Mouse (Mus musculus) heart, postnatal 0 days (tissue): ENCODE results near the gene Asb16. TPM values are rescaled to one million over a fixed set of nuclear protein-coding genes. Genes with fewer than 3 reads are reported as not detected.

ENCODE experiments used
- ATAC-seq: fragments of 200-750 bp; cut with Nextera tagmentation; 2 replicates; pipeline ENCODE4 v1.8.0; 2017; ENCODE audit warnings: low read depth, moderate number of reproducible peaks, moderate library complexity; ENCODE audit not compliant: insufficient read depth
- DNase-seq: peaks from one replicate; pipeline ENCODE4 v3.0.0-alpha.2; 2016; ENCODE audit warnings: low spot score
- H3K27ac ChIP-seq: fragments of 300-500 bp; sonication (generic); 2 replicates; pipeline ENCODE4 v1.5.1; 2014; ENCODE audit warnings: low read depth, mild to moderate bottlenecking
- H3K27me3 ChIP-seq: fragments of 300-500 bp; sonication (generic); 2 replicates; pipeline ENCODE4 v1.6.1; 2014; ENCODE audit warnings: low read length, mixed read lengths; ENCODE audit not compliant: control insufficient read depth, insufficient read depth
- H3K36me3 ChIP-seq: fragments of 300-500 bp; sonication (generic); replicated peaks from 2 replicates; pipeline ENCODE4 v1.6.1; 2014; ENCODE audit warnings: low read length, mixed read lengths; ENCODE audit not compliant: control insufficient read depth, insufficient read depth
- H3K4me1 ChIP-seq: fragments of 300-500 bp; sonication (generic); 2 replicates; pipeline ENCODE4 v1.6.1; 2014; ENCODE audit warnings: antibody characterized with exemption; ENCODE audit not compliant: control insufficient read depth, insufficient read depth
- H3K4me2 ChIP-seq: fragments of 300-500 bp; sonication (generic); 2 replicates; pipeline ENCODE4 v1.6.1; 2014; ENCODE audit warnings: low read depth, mild to moderate bottlenecking, low read length, moderate library complexity
- H3K4me3 ChIP-seq: fragments of 300-500 bp; sonication (generic); 2 replicates; pipeline ENCODE4 v1.5.1; 2014; ENCODE audit warnings: low read depth, low read length
- H3K9ac ChIP-seq: fragments of 300-500 bp; sonication (generic); replicated peaks from 2 replicates; pipeline ENCODE4 v1.6.1; 2014; ENCODE audit warnings: low read depth, low read length, mixed read lengths
- H3K9me3 ChIP-seq: fragments of 300-500 bp; sonication (generic); replicated peaks from 2 replicates; pipeline ENCODE4 v1.6.1; 2016; ENCODE audit warnings: low read length; ENCODE audit not compliant: control insufficient read depth
- CTCF ChIP-seq: IDR thresholded peaks from 2 replicates; pipeline ENCODE4 v1.5.1; 2016; ENCODE audit warnings: antibody characterized with exemption, control low read depth, low read depth
- EP300 ChIP-seq: IDR thresholded peaks from 2 replicates; pipeline ENCODE4 v1.6.1; 2016; ENCODE audit warnings: antibody characterized with exemption, low read depth
- WGBS: fragments of 180-500 bp; shearing (Covaris S2); extraction: QIAGEN DNeasy Blood & Tissue Kit; methylation state at CpG from one replicate; pipeline ENCODE4 v1.1.7; 2014; 5-methylcytosine and 5-hydroxymethylcytosine counted together
- polyA plus RNA-seq: library from polyadenylated mRNA; unstranded; fragments of >200 nt; fragmentation: Nextera tagmentation; extraction: Ambion mirVana; gene quantifications from 2 replicates; pipeline ENCODE4 v1.2.1, GENCODE M21; 2015
- total RNA-seq: library from RNA; depleted of rRNA; stranded (reverse); fragments of >200 nt; gene quantifications from 2 replicates; pipeline ENCODE4 v1.2.3, GENCODE M21; 2014; ENCODE audit warnings: low replicate concordance

The Asb16 gene
- total and polyA plus RNA-seq, 2 experiments from 2014 or later = 0.07 to 0.99 TPM

DNA sequence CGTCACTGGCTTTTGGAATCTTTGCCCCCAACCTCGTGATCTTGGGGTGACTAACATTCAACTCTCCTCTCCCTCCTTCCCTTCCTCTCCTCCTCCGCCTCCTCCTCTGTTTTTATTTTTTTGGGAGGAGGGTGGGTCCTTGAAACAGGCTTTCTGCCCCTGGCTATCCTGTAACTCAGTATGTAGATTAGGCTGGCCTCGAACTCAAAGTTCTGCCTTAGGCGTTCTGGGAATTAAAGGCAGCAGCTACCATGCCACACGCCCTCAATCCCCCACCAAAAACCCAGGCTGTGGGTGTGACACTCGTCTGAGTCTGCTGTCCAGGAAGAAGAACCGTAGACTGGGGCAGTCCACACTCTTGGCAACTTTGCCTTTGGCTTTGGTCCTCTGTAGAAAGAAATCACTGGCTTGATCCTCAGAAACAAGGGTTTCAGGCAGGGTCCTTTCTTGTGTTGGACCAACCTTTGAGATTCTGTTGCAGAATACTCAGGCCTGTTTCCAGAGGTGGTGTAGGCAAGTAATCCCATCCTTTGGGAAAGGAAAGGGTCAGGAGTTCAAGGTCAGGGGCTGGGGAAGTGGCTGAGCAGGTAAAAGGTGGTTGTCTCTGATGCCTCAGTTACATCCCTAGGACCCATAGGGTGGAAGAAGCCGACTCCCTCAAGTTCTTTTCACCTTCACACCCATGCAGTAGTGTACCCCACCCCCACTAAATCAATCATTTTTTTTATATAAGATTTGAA is 19.0 kb upstream of the Asb16 start:
- Histone ChIP-seq H3K4me1 (peaks cover 16% of the 10 kb centered on the region), H3K9me3 (no peaks in the 10 kb centered on the region), H3K9ac (peak overlapping the region; percentile 56; the same call in 1 of the 2 replicates), H3K27me3 (no peaks in the 10 kb centered on the region), H3K36me3 (no peaks in the 10 kb centered on the region), H3K4me2 (peak overlapping the region; percentile 99), H3K4me3 (peak overlapping the region; percentile 75), H3K27ac (no peak overlapping the region)
- DNase-seq = no peak
- WGBS = 11% methylated on average over 9 of the region's 9 CpGs
- TF ChIP-seq EP300 (no peak), CTCF (no peak)
- no peak for ATAC-seq

DNA sequence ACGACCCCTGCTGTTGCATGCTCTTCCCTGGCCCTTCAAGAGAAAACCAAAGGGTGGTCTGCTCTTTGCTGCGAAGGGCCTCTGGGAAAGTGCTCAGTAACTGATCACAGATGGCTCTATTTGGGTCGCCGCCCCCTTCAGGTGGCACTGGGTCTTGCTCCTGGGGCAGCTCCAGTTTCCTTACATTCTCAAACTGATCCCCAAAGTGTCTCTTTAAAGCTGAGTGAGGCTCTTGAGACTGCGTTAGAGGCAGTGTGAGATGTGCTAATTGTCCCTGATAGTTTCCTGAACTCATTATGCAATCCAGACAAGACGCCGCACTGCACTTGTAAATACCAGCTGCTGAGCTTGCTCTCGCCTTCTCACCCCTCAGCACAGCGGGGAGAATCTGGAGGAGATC is 11.0 kb upstream of the Asb16 start:
- H3K27ac ChIP-seq = no peak overlapping the region
- WGBS = 57% methylated on average over 8 of the region's 9 CpGs
- no peak for DNase-seq

GRCm38 (mm10) chr11:102258095-102258494 is 10.4 kb upstream of the Asb16 start:
- WGBS = 75% methylated on average over 6 of the region's 6 CpGs
- H3K9ac ChIP-seq = no peak overlapping the region
- peaks cover 28% of the 10 kb centered on the region for H3K36me3 ChIP-seq
- ATAC-seq (no peak), DNase-seq (no peak)
- H3K4me2 ChIP-seq = no peak overlapping the region
- H3K27ac ChIP-seq = no peak overlapping the region
- no peak for TF ChIP-seq CTCF
- TF ChIP-seq EP300 = no peak
- peaks cover 7% of the 10 kb centered on the region for H3K4me1 ChIP-seq
- no peaks in the 10 kb centered on the region for H3K27me3 ChIP-seq
- no peak overlapping the region for H3K4me3 ChIP-seq
- no peaks in the 10 kb centered on the region for H3K9me3 ChIP-seq

More for the DNA sequence above, 11.0 kb upstream of the Asb16 start:
- peaks cover 28% of the 10 kb centered on the region for H3K36me3 ChIP-seq
- H3K9ac ChIP-seq = no peak overlapping the region
- TF ChIP-seq CTCF (peak; percentile 43), EP300 (no peak)
- no peak overlapping the region for H3K4me2 ChIP-seq
- H3K4me1 ChIP-seq = peaks cover 7% of the 10 kb centered on the region
- no peaks in the 10 kb centered on the region for H3K27me3 ChIP-seq
- no peak overlapping the region for H3K4me3 ChIP-seq
- H3K9me3 ChIP-seq = no peaks in the 10 kb centered on the region
- no peak for ATAC-seq

DNA sequence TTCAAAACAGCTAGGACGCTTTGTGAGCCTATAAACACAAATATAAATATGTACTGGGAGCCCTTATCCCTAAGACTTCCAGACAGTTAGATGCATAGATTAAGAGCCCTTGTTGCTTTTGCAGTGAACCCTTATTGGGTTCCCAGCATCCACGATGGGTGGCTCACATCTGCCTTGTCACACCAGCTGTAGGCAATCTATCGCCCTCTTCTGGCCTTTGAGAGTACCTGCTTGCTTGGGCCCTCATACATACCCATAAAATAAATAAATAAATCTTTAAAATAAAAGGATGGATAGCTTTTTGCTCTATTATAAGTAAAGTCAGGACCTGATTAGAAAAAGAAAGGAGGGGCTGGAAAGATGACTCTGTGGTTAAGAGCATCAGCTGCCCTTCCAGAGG is 10.0 kb upstream of the Asb16 start:
- ATAC-seq (no peak), DNase-seq (no peak)
- Histone ChIP-seq H3K4me2 (no peak overlapping the region), H3K27me3 (no peaks in the 10 kb centered on the region), H3K4me1 (peaks cover 7% of the 10 kb centered on the region), H3K9ac (no peak overlapping the region), H3K27ac (no peak overlapping the region), H3K9me3 (no peaks in the 10 kb centered on the region), H3K4me3 (no peak overlapping the region), H3K36me3 (peaks cover 28% of the 10 kb centered on the region)
- TF ChIP-seq EP300 (no peak), CTCF (no peak)
- WGBS = 90% methylated on average over 3 of the region's 3 CpGs

DNA sequence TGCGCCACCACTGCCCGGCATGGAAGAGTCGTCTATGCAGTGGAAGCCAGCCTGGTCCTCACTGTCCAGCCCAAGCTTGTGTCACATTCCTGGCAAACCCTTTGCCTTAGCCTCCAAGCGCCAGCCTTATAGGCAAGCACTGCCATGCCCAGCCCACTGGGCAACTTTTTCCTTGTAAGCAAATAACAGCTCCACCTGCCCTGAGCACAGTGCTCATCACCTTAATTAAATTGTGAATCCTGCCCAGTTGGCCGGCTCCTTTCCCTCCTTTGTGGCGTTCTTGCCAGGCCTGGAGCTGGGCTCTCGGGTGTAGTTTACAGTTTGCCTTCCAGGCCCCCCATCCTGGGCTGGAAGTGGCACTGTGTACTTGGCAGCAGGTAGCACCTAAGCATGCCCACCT is 5.3 kb upstream of the Asb16 start:
- Histone ChIP-seq H3K4me3 (no peak overlapping the region), H3K9me3 (no peaks in the 10 kb centered on the region), H3K9ac (no peak overlapping the region), H3K36me3 (peaks cover 21% of the 10 kb centered on the region), H3K4me2 (no peak overlapping the region), H3K27ac (no peak overlapping the region), H3K27me3 (no peaks in the 10 kb centered on the region), H3K4me1 (no peaks in the 10 kb centered on the region)
- no peak for TF ChIP-seq CTCF
- TF ChIP-seq EP300 = no peak
- 93% methylated on average over 7 of the region's 7 CpGs for WGBS
- ATAC-seq = no peak
- DNase-seq = no peak

- Histone ChIP-seq H3K9ac (no peak overlapping the region), H3K4me1 (no peaks in the 10 kb centered on the region), H3K4me2 (no peak overlapping the region), H3K27ac (no peak overlapping the region), H3K9me3 (no peaks in the 10 kb centered on the region), H3K4me3 (no peak overlapping the region), H3K36me3 (peaks cover 10% of the 10 kb centered on the region; the same call in 1 of the 2 replicates), H3K27me3 (no peaks in the 10 kb centered on the region)
- no peak for ATAC-seq
- 72% methylated on average over 14 of the region's 14 CpGs for WGBS
- no peak for DNase-seq
- TF ChIP-seq EP300 (no peak), CTCF (no peak)
Measured at GRCm38 (mm10) chr11:102265816-102266215, 2.7 kb upstream of the Asb16 start.
